Mouse (Mus musculus): ENCODE data around the gene Rbfox2.

GRCm38 (mm10) chr15:77039211-77039700 lies 267.5 kb downstream of the Rbfox2 start:
- TF ChIP-seq MAFK (IDR thresholded peaks at IDR 0.05; ENCODE audit: insufficient replicate concordance, low read length) (no peak), CHD2 (IDR thresholded peaks at IDR 0.05; ENCODE audit: low read length) (no peak), POLR2A (IDR thresholded peaks at IDR 0.05; ENCODE audit: low read depth, low read length) (no peak), HCFC1 (IDR thresholded peaks at IDR 0.05; ENCODE audit: low read depth, low read length) (no peak), E2F4 (IDR thresholded peaks at IDR 0.05; ENCODE audit: insufficient replicate concordance, low read depth, low read length) (no peak), CTCF (conservative IDR thresholded peaks at IDR 0.05 in 1 of 2, IDR thresholded peaks at IDR 0.05 in 1 of 2; ENCODE audit: low read depth in 2 of 2, low read length in 2 of 2) (no peak), SIN3A (IDR thresholded peaks at IDR 0.05; ENCODE audit: low read length) (no peak), KAT2A (IDR thresholded peaks at IDR 0.05; ENCODE audit: insufficient replicate concordance, low read length) (no peak)
